Mouse (Mus musculus): ENCODE results near the gene Slc45a3.

Gene Slc45a3

DNA sequence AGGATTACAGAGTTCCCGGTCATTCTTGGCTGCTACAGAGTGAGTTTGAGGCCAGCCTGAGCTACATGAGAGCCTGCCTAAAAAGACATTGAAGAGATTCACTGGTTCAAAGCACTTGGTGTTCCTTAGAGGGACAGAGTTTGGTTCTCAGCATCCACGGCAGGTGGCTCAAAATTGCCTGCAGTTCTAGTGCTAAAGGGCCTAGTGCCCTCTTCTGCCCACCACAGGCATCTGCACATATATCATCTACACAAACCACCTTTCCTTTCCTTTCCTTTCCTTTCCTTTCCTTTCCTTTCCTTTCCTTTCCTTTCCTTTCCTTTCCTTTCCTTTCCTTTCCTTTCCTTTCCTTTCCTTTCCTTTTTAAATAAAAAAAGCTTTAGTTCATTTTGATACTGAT, 67.8 kb downstream of the Slc45a3 start:
- DNase-seq = no peak

GRCm38 (mm10) chr1:132032172-132032571, 69.4 kb downstream of the Slc45a3 start:
- no peak for DNase-seq

Measured in cerebellum, postnatal 36 days (tissue).